Mouse (Mus musculus) cerebellum, adult 2 months (tissue): ENCODE measurements around the gene Nox1. TPM values are rescaled to one million over a fixed set of nuclear protein-coding genes. Genes with fewer than 3 reads are reported as not detected.
"Not testable (repeated sequence)": the region's sequence is repeated elsewhere in the genome, so short reads cannot be mapped to it uniquely, and the experiment has no call there.

Source experiments
- DNase-seq, 2 experiments: peaks; one replicate each; pipeline ENCODE4 v3.0.0; 2021
- H3K27ac ChIP-seq: fragments of 200-500 bp; 2 replicates; pipeline ENCODE4 v1.5.1; 2012; ENCODE audit warnings: low read length, control low read depth, inconsistent platforms; ENCODE audit not compliant: insufficient read depth
- H3K27me3 ChIP-seq: fragments of 200-500 bp; 2 replicates; pipeline ENCODE4 v1.6.1; 2012; ENCODE audit warnings: inconsistent platforms, mild to moderate bottlenecking, low read length, moderate library complexity; ENCODE audit not compliant: control insufficient read depth, insufficient read depth
- H3K4me1 ChIP-seq: fragments of 200-500 bp; 2 replicates; pipeline ENCODE4 v1.6.1; 2011; ENCODE audit warnings: low read length; ENCODE audit not compliant: control insufficient read depth, insufficient read depth
- H3K4me3 ChIP-seq: fragments of 200-500 bp; replicated peaks from 2 replicates; pipeline ENCODE3; 2011; ENCODE audit warnings: mild to moderate bottlenecking, low read depth, low read length, control low read depth; ENCODE audit not compliant: insufficient read depth
- CTCF ChIP-seq: fragments of 200-500 bp; IDR thresholded peaks from 2 replicates; pipeline ENCODE4 v1.5.1; 2011; ENCODE audit warnings: low read depth, mild to moderate bottlenecking, control low read depth, low read length, moderate library complexity, borderline replicate concordance; ENCODE audit not compliant: insufficient read depth
- POLR2A ChIP-seq: fragments of 200-500 bp; IDR thresholded peaks from 2 replicates; pipeline ENCODE4 v1.6.1; 2011; ENCODE audit warnings: low read length, control low read depth, borderline replicate concordance; ENCODE audit not compliant: insufficient read depth
- WGBS: fragments of 180-500 bp; shearing (Covaris S2); methylation state at CpG from one replicate; pipeline ENCODE4 v1.1.7; 2018; 5-methylcytosine and 5-hydroxymethylcytosine counted together
- polyA plus RNA-seq: library from polyadenylated mRNA; depleted of rRNA; stranded (reverse); fragments of >200 nt; gene quantifications from 2 replicates; pipeline ENCODE4 v1.2.3, GENCODE M21; 2012

Gene Nox1
- polyA plus RNA-seq, 1 experiment = 0.10 TPM

- Histone ChIP-seq H3K4me1 (no peaks in the 10 kb centered on the region), H3K27me3 (no peaks in the 10 kb centered on the region), H3K27ac (no peak overlapping the region), H3K4me3 (no peak overlapping the region)
- no peak for TF ChIP-seq CTCF
- TF ChIP-seq POLR2A = no peak
- WGBS = 30% methylated on average over 7 of the region's 7 CpGs
- DNase-seq = no peak
Observed at GRCm38 (mm10) chrX:134211151-134211642, 10.6 kb downstream of the Nox1 start.

- 93% methylated on average over 2 of the region's 2 CpGs for WGBS
- TF ChIP-seq CTCF (no peak), POLR2A (no peak)
- no peak overlapping the region for H3K4me3 ChIP-seq
- H3K4me1 ChIP-seq = no peaks in the 10 kb centered on the region
- no peak overlapping the region for H3K27ac ChIP-seq
- H3K27me3 ChIP-seq = no peaks in the 10 kb centered on the region
- DNase-seq = no peak
Observed at GRCm38 (mm10) chrX:134208491-134208890, 13.3 kb downstream of the Nox1 start.

- H3K27me3 ChIP-seq, H3K27ac ChIP-seq, H3K4me1 ChIP-seq, DNase-seq, H3K4me3 ChIP-seq: not testable (repeated sequence)
- 92% methylated on average over 9 of the region's 9 CpGs for WGBS
Observed at GRCm38 (mm10) chrX:134187201-134187600, 34.6 kb downstream of the Nox1 start, which contains the start of gene Arl13a. Arl13a (plus strand) TSS chrX:134187501.

- DNase-seq = no peak
- H3K27me3 ChIP-seq = no peaks in the 10 kb centered on the region
- H3K4me3 ChIP-seq = no peak overlapping the region
- TF ChIP-seq CTCF = no peak
- TF ChIP-seq POLR2A = no peak
- no peaks in the 10 kb centered on the region for H3K4me1 ChIP-seq
- H3K27ac ChIP-seq = no peak overlapping the region
- 93% methylated on average over 1 of the region's 1 CpGs for WGBS
Observed at GRCm38 (mm10) chrX:134174699-134175098, 47.1 kb downstream of the Nox1 start.

- no peaks in the 10 kb centered on the region for H3K4me1 ChIP-seq
- no peak for DNase-seq
- H3K27me3 ChIP-seq = no peaks in the 10 kb centered on the region
- no peak overlapping the region for H3K4me3 ChIP-seq
- TF ChIP-seq POLR2A (no peak), CTCF (no peak)
- no peak overlapping the region for H3K27ac ChIP-seq
- 100% methylated on average over 1 of the region's 1 CpGs for WGBS
Observed at GRCm38 (mm10) chrX:134170584-134170983, 51.2 kb downstream of the Nox1 start.

- no peak for TF ChIP-seq CTCF
- TF ChIP-seq POLR2A = no peak
- WGBS = 61% methylated on average over 4 of the region's 4 CpGs
- DNase-seq = no peak
- Histone ChIP-seq H3K27me3 (no peaks in the 10 kb centered on the region), H3K27ac (no peak overlapping the region), H3K4me3 (peak overlapping the region; percentile 9), H3K4me1 (no peaks in the 10 kb centered on the region)
Observed at GRCm38 (mm10) chrX:134163484-134163883, 58.3 kb downstream of the Nox1 start.

- peak in 1 of 2 experiments; percentile 30 for DNase-seq
- no peaks in the 10 kb centered on the region for H3K4me1 ChIP-seq
- 11% methylated on average over 11 of the region's 11 CpGs for WGBS
Observed at GRCm38 (mm10) chrX:134162826-134163225, 58.9 kb downstream of the Nox1 start.

GRCm38 (mm10) chrX:134162043-134162720 lies 59.6 kb downstream of the Nox1 start, which contains the start of gene Xkrx:
Xkrx (minus strand) TSS chrX:134162076.
- 9% methylated on average over 16 of the region's 16 CpGs for WGBS
- DNase-seq = peak in 1 of 2 experiments; percentile 21
- TF ChIP-seq CTCF (no peak), POLR2A (no peak)
- Histone ChIP-seq H3K27ac (no peak within 1 kb of the TSS), H3K4me1 (no peaks in the 10 kb centered on the region), H3K27me3 (no peaks in the 10 kb centered on the region), H3K4me3 (peak within 1 kb of the TSS; percentile 79)

More at GRCm38 (mm10) chrX:134162826-134163225, 58.9 kb downstream of the Nox1 start:
- Histone ChIP-seq H3K27ac (no peak overlapping the region), H3K27me3 (no peaks in the 10 kb centered on the region), H3K4me3 (peak overlapping the region; percentile 79)
- no peak for TF ChIP-seq CTCF
- no peak for TF ChIP-seq POLR2A
